Mouse (Mus musculus): ENCODE results near the gene Mical1. TPM values are rescaled to one million over a fixed set of nuclear protein-coding genes. Genes with fewer than 3 reads are reported as not detected.

Gene Mical1
- polyA plus RNA-seq, 1 experiment from 2014 or later = 35.9 TPM

DNA sequence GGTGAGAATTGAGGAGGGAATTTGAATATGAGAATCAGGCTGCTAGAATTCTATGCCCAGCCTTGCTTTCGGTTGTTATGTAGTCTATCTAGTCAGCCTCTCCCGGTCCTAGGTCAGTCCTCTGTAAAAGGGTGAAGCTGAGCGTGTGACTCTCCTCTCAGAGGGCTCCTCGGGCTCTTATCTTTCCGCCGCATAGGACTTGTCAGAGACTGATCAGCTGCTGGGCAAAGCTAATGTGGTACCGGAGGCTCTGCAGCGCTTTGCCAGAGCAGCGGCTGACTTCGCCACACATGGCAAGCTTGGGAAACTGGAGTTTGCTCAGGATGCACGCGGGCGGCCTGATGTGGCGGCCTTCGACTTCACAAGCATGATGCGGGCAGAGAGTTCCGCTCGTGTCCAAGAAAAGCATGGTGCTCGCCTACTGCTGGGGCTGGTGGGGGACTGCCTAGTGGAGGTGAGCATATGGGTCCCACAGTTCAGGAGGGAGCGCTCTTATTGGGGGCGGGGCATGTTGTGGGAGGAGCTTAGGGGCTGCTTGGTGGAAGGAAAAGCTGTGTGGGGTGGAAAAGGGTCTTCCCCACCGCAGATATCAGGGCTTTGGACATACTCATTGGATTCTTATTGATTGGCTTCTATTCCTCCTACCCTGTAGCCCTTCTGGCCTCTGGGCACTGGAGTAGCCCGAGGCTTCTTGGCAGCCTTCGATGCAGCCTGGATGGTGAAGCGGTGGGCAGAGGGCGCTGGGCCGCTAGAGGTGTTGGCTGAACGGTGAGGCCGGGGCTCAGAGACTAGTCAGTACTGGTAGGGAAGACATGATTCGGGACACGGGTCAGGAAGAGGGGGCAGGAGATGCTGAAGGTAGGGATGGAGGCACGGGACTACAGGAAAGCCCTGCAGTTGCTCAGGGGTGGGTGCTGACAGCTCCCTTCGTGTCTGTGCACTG, 5.1 kb downstream of the Mical1 start:
- no peak for ATAC-seq
- no peak overlapping the region for H3K4me3 ChIP-seq
- H3K9ac ChIP-seq = no peak overlapping the region
- H3K27ac ChIP-seq = no peak overlapping the region
- peaks cover 16% of the 10 kb centered on the region for H3K4me1 ChIP-seq
- H3K36me3 ChIP-seq (ENCODE audit: poor library complexity, severe bottlenecking) = peaks cover 76% of the 10 kb centered on the region
- WGBS = 77% methylated on average over 33 of the region's 33 CpGs
- no peak overlapping the region for H3K4me2 ChIP-seq
- no peaks in the 10 kb centered on the region for H3K9me3 ChIP-seq (replicated peaks)
- H3K27me3 ChIP-seq = no peaks in the 10 kb centered on the region

DNA sequence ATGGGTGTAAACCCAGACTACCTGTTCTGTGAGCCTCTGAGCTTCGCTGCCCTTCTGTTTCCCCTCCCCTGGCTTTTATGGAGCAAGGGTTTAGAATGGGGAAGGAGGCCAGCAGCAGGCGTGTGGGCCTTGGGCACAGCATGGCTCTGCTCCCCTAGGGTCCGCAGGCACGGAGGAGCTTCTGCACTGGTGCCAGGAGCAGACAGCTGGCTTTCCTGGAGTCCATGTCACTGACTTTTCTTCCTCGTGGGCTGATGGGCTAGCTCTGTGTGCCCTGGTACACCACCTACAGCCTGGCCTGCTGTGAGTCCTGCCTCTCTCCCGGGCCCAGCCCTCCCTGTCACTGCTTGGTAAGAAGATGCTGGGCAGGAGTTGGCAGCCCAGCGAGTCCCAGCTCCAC, 6.3 kb downstream of the Mical1 start:
- H3K27me3 ChIP-seq = no peaks in the 10 kb centered on the region
- H3K27ac ChIP-seq = no peak overlapping the region
- peaks cover 88% of the 10 kb centered on the region for H3K36me3 ChIP-seq (ENCODE audit: poor library complexity, severe bottlenecking)
- H3K4me3 ChIP-seq = no peak overlapping the region
- H3K4me2 ChIP-seq = no peak overlapping the region
- peaks cover 14% of the 10 kb centered on the region for H3K4me1 ChIP-seq
- 84% methylated on average over 7 of the region's 7 CpGs for WGBS
- H3K9me3 ChIP-seq (replicated peaks) = no peaks in the 10 kb centered on the region
- no peak overlapping the region for H3K9ac ChIP-seq
- ATAC-seq = no peak

DNA sequence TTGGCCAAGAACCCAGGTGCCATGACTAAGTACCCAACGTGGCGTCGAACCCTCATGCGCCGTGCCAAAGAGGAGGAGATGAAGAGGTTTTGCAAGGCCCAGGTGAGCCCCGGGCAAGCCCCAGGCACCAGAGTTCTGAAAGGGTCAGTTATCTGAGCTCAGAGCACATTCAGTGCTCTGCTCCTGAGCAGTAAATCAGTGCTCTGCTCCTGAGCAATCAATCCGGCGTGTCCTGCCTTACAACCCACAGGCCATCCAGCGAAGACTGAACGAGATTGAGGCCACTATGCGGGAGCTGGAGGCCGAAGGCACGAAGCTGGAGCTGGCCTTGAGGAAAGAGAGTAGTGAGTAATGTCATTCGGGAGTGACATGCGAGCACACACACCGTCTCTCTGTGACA, 9.7 kb downstream of the Mical1 start:
- no peaks in the 10 kb centered on the region for H3K9me3 ChIP-seq (replicated peaks)
- peaks cover 25% of the 10 kb centered on the region for H3K4me1 ChIP-seq
- H3K4me3 ChIP-seq = no peak overlapping the region
- no peaks in the 10 kb centered on the region for H3K27me3 ChIP-seq
- H3K9ac ChIP-seq = no peak overlapping the region
- H3K27ac ChIP-seq = no peak overlapping the region
- ATAC-seq = no peak
- H3K36me3 ChIP-seq (ENCODE audit: poor library complexity, severe bottlenecking) = peaks cover 75% of the 10 kb centered on the region
- H3K4me2 ChIP-seq = no peak overlapping the region
- WGBS = 92% methylated on average over 16 of the region's 16 CpGs

DNA sequence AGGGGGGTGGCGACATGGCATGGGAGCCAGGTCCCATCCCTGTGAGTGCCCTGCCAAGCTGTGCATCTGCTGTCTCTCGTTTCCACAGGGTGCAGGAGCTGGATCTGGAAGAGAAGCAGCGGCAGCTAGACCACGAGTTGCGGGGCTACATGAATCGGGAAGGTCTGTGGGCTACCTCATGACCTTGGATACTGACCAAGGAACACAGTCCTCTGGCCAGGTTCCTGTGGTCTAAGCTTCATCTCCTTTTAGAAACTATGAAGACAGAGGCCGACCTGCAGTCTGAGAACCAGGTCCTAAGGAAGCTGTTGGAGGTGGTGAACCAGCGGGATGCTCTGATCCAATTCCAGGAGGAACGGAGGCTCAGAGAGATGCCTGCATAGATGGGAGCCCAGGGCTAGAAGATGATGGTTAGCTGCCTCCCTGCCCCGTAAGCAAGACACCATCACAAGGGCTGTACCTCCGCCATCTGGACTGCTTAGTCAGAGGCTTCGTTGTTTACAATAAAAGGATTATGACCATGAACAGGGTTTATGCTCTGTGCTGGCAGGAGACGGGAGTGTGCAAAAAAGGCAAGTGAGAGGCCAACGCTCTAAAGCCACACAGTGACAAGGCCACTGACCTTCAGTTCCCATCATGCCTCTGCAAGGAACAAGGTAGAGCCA, 10.5 kb downstream of the Mical1 start:
- Histone ChIP-seq H3K4me1 (peaks cover 25% of the 10 kb centered on the region), H3K4me3 (no peak overlapping the region), H3K27me3 (no peaks in the 10 kb centered on the region), H3K9ac (0 out of 2 replicates have a peak overlapping the region, but pooled peaks have one; percentile 12), H3K27ac (no peak overlapping the region), H3K9me3 (replicated peaks) (no peaks in the 10 kb centered on the region), H3K36me3 (ENCODE audit: poor library complexity, severe bottlenecking) (peaks cover 67% of the 10 kb centered on the region), H3K4me2 (no peak overlapping the region)
- ATAC-seq = no peak
- 83% methylated on average over 14 of the region's 14 CpGs for WGBS

DNA sequence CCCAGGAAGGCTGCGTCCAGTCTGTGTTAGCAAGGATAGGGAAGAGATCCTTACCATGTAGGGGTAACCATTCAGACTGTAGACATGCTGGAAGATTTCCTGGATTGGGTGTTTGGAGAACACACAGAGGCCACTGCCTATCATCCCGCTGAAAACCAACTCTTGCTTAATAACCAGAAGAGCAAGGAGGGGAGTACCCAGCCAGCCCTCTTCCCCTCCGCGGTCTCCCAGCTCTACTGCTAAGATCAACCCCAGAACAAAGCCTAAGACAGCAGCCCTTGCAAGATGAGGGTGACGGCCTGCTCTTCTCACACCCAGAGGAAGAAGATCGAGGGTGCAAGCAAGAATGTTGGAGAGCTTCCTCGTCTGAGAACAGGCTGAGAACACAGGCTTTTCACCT, 12.8 kb downstream of the Mical1 start:
- Histone ChIP-seq H3K4me2 (peak overlapping the region; percentile 97), H3K9me3 (replicated peaks) (no peaks in the 10 kb centered on the region), H3K9ac (peak overlapping the region; percentile 71), H3K4me3 (peak overlapping the region; percentile 61), H3K4me1 (peaks cover 25% of the 10 kb centered on the region), H3K27me3 (no peaks in the 10 kb centered on the region), H3K27ac (no peak overlapping the region), H3K36me3 (ENCODE audit: poor library complexity, severe bottlenecking) (peaks cover 44% of the 10 kb centered on the region)
- WGBS = 50% methylated on average over 7 of the region's 7 CpGs
- no peak for ATAC-seq

DNA sequence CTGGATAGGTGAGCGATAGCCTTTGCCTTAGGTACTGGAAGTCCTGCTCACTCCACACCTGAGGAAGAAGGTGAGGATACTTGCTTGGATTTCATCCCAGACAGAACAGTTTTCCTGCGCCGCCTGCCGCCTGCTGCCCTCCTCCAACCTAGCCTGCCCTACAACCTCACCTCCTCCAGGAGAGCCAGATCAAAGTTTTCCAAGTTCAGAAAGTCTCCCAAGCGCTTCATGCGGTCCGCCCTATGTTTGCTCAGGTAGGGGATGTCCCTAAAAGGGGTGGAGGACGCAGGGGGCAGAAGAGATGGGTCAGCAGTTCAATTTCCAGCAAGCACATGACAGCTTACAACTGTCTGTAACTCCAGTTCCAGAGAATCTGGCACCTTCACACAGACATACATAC, 13.2 kb downstream of the Mical1 start:
- no peak for ATAC-seq
- Histone ChIP-seq H3K4me2 (peak overlapping the region; percentile 97), H3K9me3 (replicated peaks) (no peaks in the 10 kb centered on the region), H3K27me3 (no peaks in the 10 kb centered on the region), H3K36me3 (ENCODE audit: poor library complexity, severe bottlenecking) (peaks cover 40% of the 10 kb centered on the region), H3K27ac (no peak overlapping the region), H3K4me3 (peak overlapping the region; percentile 61), H3K4me1 (peaks cover 25% of the 10 kb centered on the region), H3K9ac (peak overlapping the region; percentile 71)
- WGBS = 39% methylated on average over 8 of the region's 8 CpGs

DNA sequence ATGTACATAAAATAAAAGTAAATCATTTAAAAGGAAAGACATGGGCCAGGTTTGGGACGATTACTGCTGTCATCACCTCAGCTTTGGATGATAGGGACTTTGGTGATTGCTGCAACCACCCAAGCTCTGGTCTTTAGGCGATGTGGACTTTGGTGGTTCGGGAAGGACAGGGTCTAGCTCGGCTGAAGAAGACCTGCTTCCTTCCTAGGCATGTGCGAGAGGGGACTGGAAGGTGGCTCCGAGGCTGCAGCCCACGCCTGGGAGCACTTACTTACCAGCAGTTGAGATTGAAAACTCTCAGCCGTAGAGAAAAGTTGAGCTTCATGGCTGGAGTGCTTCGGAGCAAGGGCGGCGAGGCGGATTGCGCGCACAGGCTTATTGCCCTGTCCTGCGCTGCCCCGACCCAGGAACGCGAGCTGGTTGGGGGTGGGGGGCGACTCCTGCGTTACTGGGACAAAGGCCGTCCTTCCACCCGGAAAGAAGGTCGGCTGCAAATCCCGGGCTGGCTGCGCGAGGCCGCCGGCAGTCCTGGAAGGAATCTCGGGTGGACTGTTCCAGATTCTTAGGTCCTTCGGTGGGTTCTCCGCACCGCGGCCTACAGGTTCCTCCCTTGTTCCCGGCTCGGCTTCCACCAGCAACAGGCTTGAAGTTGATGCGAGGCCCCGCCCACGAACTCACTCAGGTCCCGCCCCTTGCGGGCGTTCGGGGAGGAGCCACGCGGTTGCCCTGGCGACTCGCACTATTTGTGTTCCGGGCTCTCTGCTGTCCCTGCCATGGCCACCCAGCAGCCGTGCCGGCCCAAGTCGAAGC, 13.8 kb downstream of the Mical1 start, which contains the start of the genes Smpd2 and Ppil6:
Gene Smpd2, minus strand, starts transcription at position 662 of the 810 bp plus-strand sequence.
Gene Ppil6, plus strand, starts transcription at position 732 of the 810 bp plus-strand sequence.
- H3K4me1 ChIP-seq = peaks cover 25% of the 10 kb centered on the region
- peak within 1 kb of the TSS; percentile 61 for H3K4me3 ChIP-seq
- H3K27me3 ChIP-seq = no peaks in the 10 kb centered on the region
- H3K36me3 ChIP-seq (ENCODE audit: poor library complexity, severe bottlenecking) = peaks cover 34% of the 10 kb centered on the region
- ATAC-seq = peak; percentile 97
- H3K27ac ChIP-seq = 0 out of 2 replicates have a peak within 1 kb of the TSS, but pooled peaks have one; percentile 10
- no peaks in the 10 kb centered on the region for H3K9me3 ChIP-seq (replicated peaks)
- peak within 1 kb of the TSS; percentile 71 for H3K9ac ChIP-seq
- WGBS = 1% methylated on average over 49 of the region's 50 CpGs
- H3K4me2 ChIP-seq = peak within 1 kb of the TSS; percentile 97

DNA sequence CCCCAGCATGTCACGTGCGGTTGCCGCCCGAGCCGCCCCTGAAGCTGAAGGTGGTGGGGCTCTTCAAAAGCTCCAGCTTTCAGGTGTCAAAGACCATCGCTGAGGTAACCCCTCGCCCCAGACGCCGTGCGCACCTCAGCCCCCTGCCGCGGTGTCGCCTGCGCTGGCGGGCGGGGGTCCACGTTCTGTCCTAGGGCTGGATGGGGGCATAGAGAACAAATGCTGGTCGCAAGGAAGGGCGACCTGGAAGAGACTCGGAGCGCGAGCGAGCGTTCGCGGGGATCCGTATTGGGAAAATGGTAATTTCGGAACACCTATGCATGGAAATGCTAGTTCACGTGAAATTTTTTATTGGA, 14.4 kb downstream of the Mical1 start:
- Histone ChIP-seq H3K4me1 (peaks cover 25% of the 10 kb centered on the region), H3K9me3 (replicated peaks) (no peaks in the 10 kb centered on the region), H3K27ac (no peak overlapping the region), H3K9ac (peak overlapping the region; percentile 71), H3K4me2 (peak overlapping the region; percentile 97), H3K27me3 (no peaks in the 10 kb centered on the region), H3K36me3 (ENCODE audit: poor library complexity, severe bottlenecking) (peaks cover 28% of the 10 kb centered on the region), H3K4me3 (peak overlapping the region; percentile 61)
- no peak for ATAC-seq
- WGBS = under 1% methylated on average over 29 of the region's 29 CpGs

DNA sequence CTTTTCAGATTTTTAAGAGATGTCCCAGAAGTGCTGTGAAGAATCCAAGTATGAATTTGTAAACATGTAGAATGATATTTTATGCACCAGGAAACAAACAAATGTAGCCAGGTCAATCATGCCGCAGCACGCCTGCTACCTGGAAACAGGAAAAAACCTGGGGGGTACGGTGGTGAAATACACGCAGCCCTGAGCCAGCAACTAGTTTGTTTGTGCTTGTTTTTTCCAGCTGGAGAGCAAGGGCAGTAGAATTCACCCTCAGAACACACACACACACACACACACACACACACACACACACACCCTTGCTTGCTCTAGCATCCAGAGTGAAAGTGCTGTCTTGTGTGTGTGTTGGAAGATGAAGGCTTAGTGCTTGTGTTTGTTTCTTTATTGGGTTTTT, 15.0 kb downstream of the Mical1 start:
- Histone ChIP-seq H3K27ac (no peak overlapping the region), H3K27me3 (no peaks in the 10 kb centered on the region), H3K4me3 (no peak overlapping the region), H3K9me3 (replicated peaks) (no peaks in the 10 kb centered on the region), H3K9ac (no peak overlapping the region), H3K36me3 (ENCODE audit: poor library complexity, severe bottlenecking) (peaks cover 22% of the 10 kb centered on the region), H3K4me2 (peak overlapping the region; percentile 97), H3K4me1 (peaks cover 25% of the 10 kb centered on the region)
- no peak for ATAC-seq
- WGBS = 57% methylated on average over 4 of the region's 4 CpGs

DNA sequence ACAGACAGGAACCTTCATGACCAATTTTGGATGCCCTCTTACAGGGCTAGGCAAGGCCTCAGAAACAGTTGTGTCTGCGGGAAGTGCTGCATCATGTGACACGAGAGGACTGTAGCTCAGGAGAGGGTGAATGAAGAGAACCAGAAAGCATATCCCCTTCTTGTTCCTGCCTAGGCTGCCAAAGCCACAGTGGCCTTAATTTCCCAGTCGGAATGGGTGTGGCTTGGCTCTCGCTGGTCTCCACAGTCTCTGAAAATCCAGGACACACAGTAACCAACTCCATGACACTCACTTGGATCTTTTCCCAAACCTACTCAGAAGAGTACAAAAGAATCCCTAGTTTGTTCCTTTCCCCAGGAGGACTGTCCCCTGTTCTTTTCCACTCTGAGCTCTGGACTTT, 24.8 kb downstream of the Mical1 start:
- Histone ChIP-seq H3K9ac (no peak overlapping the region), H3K9me3 (replicated peaks) (no peaks in the 10 kb centered on the region), H3K4me1 (peaks cover 5% of the 10 kb centered on the region; the same call in 1 of the 2 replicates), H3K4me2 (no peak overlapping the region), H3K36me3 (ENCODE audit: poor library complexity, severe bottlenecking) (no peaks in the 10 kb centered on the region), H3K27me3 (no peaks in the 10 kb centered on the region), H3K27ac (no peak overlapping the region), H3K4me3 (no peak overlapping the region)
- 73% methylated on average over 4 of the region's 4 CpGs for WGBS
- ATAC-seq = no peak

DNA sequence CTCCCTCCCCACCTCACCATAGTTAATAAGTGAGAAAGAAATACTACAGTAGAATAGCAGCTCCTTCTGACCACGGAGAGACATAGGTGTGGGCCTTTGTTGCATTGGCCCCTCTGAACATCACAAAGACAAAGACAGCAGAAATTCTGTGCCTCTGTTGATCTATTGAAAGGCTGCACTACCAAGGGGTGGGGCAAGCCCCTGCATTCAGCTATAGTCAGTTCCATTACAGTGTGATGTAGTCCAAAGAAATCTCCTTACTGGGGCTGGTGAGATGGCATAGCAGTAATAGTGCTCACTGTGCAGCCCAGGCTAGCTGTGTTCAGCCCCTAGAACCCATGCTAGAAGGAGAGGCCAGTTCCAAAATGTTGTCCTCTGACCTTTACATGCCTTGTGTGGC, 28.9 kb downstream of the Mical1 start:
- H3K4me3 ChIP-seq = no peak overlapping the region
- H3K4me1 ChIP-seq = peaks cover 5% of the 10 kb centered on the region; the same call in 1 of the 2 replicates
- no peak overlapping the region for H3K27ac ChIP-seq
- no peaks in the 10 kb centered on the region for H3K27me3 ChIP-seq
- no peaks in the 10 kb centered on the region for H3K9me3 ChIP-seq (replicated peaks)
- no peaks in the 10 kb centered on the region for H3K36me3 ChIP-seq (ENCODE audit: poor library complexity, severe bottlenecking)
- 82% methylated on average over 1 of the region's 1 CpGs for WGBS
- peak; percentile 19; the same call in 1 of the 2 replicates for ATAC-seq
- no peak overlapping the region for H3K4me2 ChIP-seq
- no peak overlapping the region for H3K9ac ChIP-seq

Data from forebrain, embryonic 13.5 days (tissue).